Mouse (Mus musculus): ENCODE results near the gene Moxd2.

Gene Moxd2

DNA sequence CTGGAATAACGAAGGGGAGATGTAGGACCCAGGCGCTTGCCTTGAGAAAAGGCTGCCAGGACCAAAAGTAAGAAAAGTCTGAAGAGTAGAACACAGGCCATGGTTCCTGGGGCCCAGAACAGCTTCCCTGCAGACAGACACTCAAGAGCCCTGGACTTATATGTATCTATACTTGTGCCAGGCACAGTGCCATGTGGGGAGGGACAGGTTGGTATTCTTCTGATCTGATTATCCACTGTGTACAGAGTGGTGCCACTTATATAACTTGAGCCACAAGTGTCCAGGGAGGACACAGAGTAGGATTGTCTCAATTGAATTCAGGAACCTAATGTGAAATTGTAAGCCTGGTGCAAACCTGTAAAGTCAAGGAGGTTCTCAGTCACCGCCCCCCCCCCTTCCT lies at the start of gene Moxd2:
Moxd2 (minus strand) TSS at position 101 of the 400 bp plus-strand sequence.
- DNase-seq (ENCODE audit: low read depth): no peak

DNA sequence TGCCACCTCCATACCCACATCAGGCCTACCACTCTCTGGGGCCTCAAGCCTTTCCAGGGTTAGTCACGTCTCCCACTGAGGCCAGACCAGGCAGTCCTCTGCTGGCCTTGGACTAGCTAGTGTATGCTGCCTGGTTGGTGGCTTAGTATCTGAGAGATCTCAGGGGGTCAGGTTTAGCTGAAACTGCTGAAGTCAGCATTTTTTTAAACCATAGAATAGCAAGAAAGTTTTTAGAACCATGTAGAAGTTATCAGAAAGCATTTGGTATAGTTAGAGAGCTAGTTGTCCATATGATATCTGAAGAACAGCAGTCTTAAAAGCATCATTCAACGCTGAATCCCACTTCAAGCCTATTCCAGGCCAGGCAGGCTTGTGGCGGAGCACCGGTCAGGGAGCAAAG lies 32.7 kb upstream of the Moxd2 start:
- DNase-seq (ENCODE audit: low read depth): no peak

DNA sequence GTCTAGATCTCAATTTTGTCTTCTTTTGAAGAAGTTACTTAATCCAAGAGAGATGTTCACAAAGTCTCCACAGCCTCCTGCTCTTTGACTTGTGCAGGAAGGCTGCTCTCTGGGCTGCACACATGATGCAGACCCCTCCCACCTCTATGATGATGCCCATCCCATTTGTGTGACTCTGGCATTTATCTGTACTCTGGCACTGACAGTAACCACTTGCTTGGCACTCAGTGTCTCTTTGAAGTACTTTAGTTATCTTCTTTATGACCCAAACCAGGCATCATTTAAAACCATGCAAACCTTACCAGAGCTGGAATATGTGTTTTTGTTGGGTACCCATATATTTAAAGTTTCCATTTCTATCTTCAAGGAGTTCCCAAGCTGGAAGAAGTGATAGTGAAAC lies 13.0 kb upstream of the Moxd2 start, which contains the start of gene Prss58:
Prss58 (minus strand) TSS at position 101 of the 400 bp plus-strand sequence.
- no peak for DNase-seq (ENCODE audit: low read depth)

DNA sequence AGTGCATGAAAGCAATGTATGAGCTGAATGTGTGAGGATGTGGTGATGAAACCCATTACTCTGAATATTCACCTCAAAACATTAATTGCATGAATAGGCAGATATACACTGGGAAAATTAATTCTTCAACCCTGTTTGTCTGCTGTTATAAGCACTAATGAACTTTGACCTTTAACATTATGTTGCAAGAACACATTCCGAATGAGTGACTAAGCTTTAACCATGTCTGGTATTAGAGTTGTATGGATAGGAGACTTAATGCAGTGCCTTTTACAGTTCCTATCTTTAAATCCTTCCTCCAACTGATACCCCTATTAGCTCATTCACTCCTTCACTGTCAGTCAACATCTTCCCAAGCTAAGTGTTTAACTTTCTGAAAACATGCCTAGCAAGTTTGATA lies 7.4 kb upstream of the Moxd2 start:
- DNase-seq (ENCODE audit: low read depth): no peak

DNA sequence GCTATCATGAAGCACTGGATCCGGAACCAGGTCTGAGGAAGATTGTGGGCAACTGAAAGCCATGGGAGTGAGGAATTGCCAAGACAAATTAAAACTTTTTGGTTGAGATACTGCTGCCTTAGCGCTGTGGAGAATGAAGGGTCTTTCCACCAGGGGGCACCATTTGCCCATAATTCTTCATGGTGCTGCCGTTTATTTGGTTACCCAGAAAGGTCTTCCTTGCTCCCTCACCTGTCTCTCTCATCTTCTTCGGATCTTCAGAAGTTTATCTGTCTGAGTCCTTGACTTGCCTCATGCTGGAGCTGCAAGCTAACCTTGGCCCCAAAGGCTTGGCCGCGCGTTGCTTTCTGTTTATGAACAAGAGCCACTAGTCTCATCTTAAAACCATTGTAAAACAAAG lies 6.3 kb upstream of the Moxd2 start:
- DNase-seq (ENCODE audit: low read depth): peak; percentile 36

GRCm38 (mm10) chr6:40891754-40892153 lies 4.5 kb upstream of the Moxd2 start:
- DNase-seq (ENCODE audit: low read depth): no peak

GRCm38 (mm10) chr6:40890973-40891372 lies 3.7 kb upstream of the Moxd2 start:
- DNase-seq (ENCODE audit: low read depth): no peak

DNA sequence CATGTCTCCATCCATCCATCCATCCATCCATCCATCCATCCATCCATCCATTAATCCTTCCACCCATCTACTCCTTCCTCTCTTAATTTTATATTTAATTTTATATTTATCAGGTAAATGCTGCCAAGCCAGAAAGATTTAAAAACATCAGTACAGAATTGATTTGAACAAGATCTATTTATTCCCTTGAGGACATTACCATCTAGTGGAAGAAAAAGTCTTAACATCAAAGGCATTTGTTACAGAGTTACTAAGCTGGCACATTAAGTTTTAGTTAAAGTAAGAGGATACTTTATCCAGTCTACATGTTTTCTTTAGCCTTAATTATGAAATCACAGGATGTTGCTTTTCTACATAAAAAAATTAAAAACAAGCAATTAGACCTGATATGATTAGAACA lies 42.0 kb downstream of the Moxd2 start:
- DNase-seq (ENCODE audit: low read depth): no peak

Measured in NIH3T3 (cell line).